Mouse (Mus musculus) kidney, adult 11 months (tissue): ENCODE measurements around the gene Sebox.

Experiments
- DNase-seq: peaks from one replicate; pipeline ENCODE4 v3.0.0; 2022

The Sebox gene

GRCm38 (mm10) chr11:78536690-78537084, 33.4 kb downstream of the Sebox start:
- DNase-seq: no peak

GRCm38 (mm10) chr11:78540358-78540757, 37.1 kb downstream of the Sebox start:
- no peak for DNase-seq

DNA sequence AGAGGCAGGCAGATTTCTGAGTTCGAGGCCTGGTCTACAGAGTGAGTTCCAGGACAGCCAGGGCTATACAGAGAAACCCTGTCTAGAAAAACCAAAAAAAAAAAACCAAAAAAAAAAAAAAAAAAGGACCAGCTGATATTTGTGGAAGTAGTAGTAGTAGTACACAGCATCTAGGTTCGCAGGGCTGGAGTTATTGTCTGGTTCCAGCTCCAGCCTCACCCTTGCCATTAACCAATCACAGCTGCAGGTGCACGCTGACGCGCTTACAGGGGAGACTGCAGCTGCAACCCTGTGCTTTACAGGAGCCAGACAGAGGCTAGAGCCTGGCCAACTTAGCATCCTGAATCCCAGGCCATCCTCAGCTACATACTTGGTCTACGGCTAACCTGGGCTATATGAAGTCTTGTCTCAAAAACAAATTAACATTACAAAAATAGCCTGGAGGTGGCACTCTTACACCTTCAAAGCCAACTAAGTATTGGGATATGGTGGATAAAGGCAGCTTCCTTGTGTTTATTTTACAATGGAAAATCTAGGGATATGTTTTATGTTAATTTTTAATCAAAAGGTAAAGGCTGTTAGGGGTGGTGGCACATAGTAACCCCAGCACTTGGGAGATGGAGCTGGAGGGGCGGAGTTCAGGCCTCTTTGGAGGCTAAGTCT, 41.3 kb downstream of the Sebox start:
- no peak for DNase-seq

DNA sequence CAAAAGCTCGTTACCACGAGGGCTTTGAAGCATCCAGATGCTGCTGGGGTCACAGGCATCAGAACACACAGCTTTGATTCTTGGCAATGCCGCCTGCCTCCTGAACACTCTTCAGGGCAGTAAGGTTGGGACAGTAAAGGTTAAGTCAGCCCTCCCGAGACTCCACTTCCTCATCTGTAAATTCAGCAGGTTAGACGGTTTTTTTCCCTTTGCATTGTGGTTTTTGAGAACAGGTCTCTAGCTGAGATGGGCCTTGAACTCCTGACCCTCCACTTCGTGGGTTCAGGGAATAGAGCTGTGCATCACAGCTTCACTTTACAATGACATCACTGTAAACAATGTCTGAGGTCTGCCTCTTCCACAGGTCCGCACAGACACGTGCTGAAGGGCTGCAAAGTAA, 41.9 kb downstream of the Sebox start:
- DNase-seq: no peak

- DNase-seq: no peak
These were observed 44.6 kb downstream of the Sebox start for GRCm38 (mm10) chr11:78547718-78548460.

GRCm38 (mm10) chr11:78549491-78549987, 46.3 kb downstream of the Sebox start:
- no peak for DNase-seq

- DNase-seq: peak; percentile 98
These were observed 47.2 kb downstream of the Sebox start, which contains the start of gene Tmem97 for GRCm38 (mm10) chr11:78550168-78551058. Tmem97 (minus strand) TSS chr11:78550777.

DNA sequence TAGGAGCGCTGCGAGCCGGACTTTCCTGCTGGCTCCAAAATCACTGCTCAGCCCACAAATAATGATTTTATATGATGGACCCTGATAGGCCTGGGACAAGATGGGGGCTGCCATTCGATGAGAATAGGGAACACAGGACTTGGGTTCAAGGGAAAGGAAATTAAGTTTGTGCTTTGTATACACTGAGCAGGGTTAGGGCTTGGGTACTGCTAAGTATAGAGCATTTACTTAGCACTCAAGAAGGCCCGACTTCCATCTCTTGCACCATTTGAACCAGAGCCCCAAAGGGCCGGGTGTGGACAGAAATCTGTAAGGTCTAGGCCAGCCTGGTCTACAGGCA, 47.8 kb downstream of the Sebox start:
- DNase-seq: no peak
